Mouse (Mus musculus) heart, postnatal 0 days (tissue): Measurements from ENCODE around the gene Acot11. TPM values are rescaled to one million over a fixed set of nuclear protein-coding genes. Genes with fewer than 3 reads are reported as not detected.
A peak's percentile ranks its signal among the peaks of the same experiment; 100 is the strongest.

Experiments
- ATAC-seq: fragments of 200-750 bp; cut with Nextera tagmentation; 2 replicates; pipeline ENCODE4 v1.8.0; 2017; ENCODE audit warnings: low read depth, moderate number of reproducible peaks, moderate library complexity; ENCODE audit not compliant: insufficient read depth
- DNase-seq: peaks from one replicate; pipeline ENCODE4 v3.0.0-alpha.2; 2016; ENCODE audit warnings: low spot score
- H3K27ac ChIP-seq: fragments of 300-500 bp; sonication (generic); 2 replicates; pipeline ENCODE4 v1.5.1; 2014; ENCODE audit warnings: low read depth, mild to moderate bottlenecking
- H3K27me3 ChIP-seq: fragments of 300-500 bp; sonication (generic); 2 replicates; pipeline ENCODE4 v1.6.1; 2014; ENCODE audit warnings: low read length, mixed read lengths; ENCODE audit not compliant: control insufficient read depth, insufficient read depth
- H3K36me3 ChIP-seq: fragments of 300-500 bp; sonication (generic); replicated peaks from 2 replicates; pipeline ENCODE4 v1.6.1; 2014; ENCODE audit warnings: low read length, mixed read lengths; ENCODE audit not compliant: control insufficient read depth, insufficient read depth
- H3K4me1 ChIP-seq: fragments of 300-500 bp; sonication (generic); 2 replicates; pipeline ENCODE4 v1.6.1; 2014; ENCODE audit warnings: antibody characterized with exemption; ENCODE audit not compliant: control insufficient read depth, insufficient read depth
- H3K4me2 ChIP-seq: fragments of 300-500 bp; sonication (generic); 2 replicates; pipeline ENCODE4 v1.6.1; 2014; ENCODE audit warnings: low read depth, mild to moderate bottlenecking, low read length, moderate library complexity
- H3K4me3 ChIP-seq: fragments of 300-500 bp; sonication (generic); 2 replicates; pipeline ENCODE4 v1.5.1; 2014; ENCODE audit warnings: low read depth, low read length
- H3K9ac ChIP-seq: fragments of 300-500 bp; sonication (generic); replicated peaks from 2 replicates; pipeline ENCODE4 v1.6.1; 2014; ENCODE audit warnings: low read depth, low read length, mixed read lengths
- H3K9me3 ChIP-seq: fragments of 300-500 bp; sonication (generic); replicated peaks from 2 replicates; pipeline ENCODE4 v1.6.1; 2016; ENCODE audit warnings: low read length; ENCODE audit not compliant: control insufficient read depth
- CTCF ChIP-seq: IDR thresholded peaks from 2 replicates; pipeline ENCODE4 v1.5.1; 2016; ENCODE audit warnings: antibody characterized with exemption, control low read depth, low read depth
- EP300 ChIP-seq: IDR thresholded peaks from 2 replicates; pipeline ENCODE4 v1.6.1; 2016; ENCODE audit warnings: antibody characterized with exemption, low read depth
- WGBS: fragments of 180-500 bp; shearing (Covaris S2); extraction: QIAGEN DNeasy Blood & Tissue Kit; methylation state at CpG from one replicate; pipeline ENCODE4 v1.1.7; 2014; 5-methylcytosine and 5-hydroxymethylcytosine counted together
- polyA plus RNA-seq: library from polyadenylated mRNA; unstranded; fragments of >200 nt; fragmentation: Nextera tagmentation; extraction: Ambion mirVana; gene quantifications from 2 replicates; pipeline ENCODE4 v1.2.1, GENCODE M21; 2015
- total RNA-seq: library from RNA; depleted of rRNA; stranded (reverse); fragments of >200 nt; gene quantifications from 2 replicates; pipeline ENCODE4 v1.2.3, GENCODE M21; 2014; ENCODE audit warnings: low replicate concordance

The Acot11 gene
- total and polyA plus RNA-seq, 2 experiments from 2014 or later = 5.8 to 18.8 TPM

DNA sequence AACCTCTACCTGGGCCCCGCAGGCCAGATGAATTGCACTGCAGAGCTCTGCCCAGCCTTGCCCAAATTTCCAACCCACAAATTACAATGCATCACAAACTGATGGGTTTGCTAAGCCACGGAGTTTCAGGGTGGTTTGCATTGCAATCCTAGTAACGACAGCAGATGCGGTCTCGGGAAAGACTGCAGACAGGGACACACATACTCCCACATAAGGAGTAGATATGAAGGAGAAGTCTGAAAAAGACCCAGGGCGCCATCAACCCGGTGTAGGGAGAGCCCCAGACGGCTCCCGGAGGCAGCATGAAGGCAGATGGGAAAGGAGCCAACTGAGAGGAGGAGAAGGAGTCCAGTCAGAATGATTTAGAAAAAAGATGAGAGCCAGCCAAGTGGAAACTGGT lies 15.1 kb downstream of the Acot11 start:
- H3K4me2 ChIP-seq = no peak overlapping the region
- H3K9me3 ChIP-seq = no peaks in the 10 kb centered on the region
- ATAC-seq (no peak), DNase-seq (no peak)
- H3K9ac ChIP-seq = no peak overlapping the region
- H3K4me3 ChIP-seq = no peak overlapping the region
- peaks cover 13% of the 10 kb centered on the region for H3K4me1 ChIP-seq
- H3K27ac ChIP-seq = no peak overlapping the region
- 43% methylated on average over 9 of the region's 9 CpGs for WGBS
- no peaks in the 10 kb centered on the region for H3K36me3 ChIP-seq
- no peak for TF ChIP-seq CTCF
- no peak for TF ChIP-seq EP300
- no peaks in the 10 kb centered on the region for H3K27me3 ChIP-seq

DNA sequence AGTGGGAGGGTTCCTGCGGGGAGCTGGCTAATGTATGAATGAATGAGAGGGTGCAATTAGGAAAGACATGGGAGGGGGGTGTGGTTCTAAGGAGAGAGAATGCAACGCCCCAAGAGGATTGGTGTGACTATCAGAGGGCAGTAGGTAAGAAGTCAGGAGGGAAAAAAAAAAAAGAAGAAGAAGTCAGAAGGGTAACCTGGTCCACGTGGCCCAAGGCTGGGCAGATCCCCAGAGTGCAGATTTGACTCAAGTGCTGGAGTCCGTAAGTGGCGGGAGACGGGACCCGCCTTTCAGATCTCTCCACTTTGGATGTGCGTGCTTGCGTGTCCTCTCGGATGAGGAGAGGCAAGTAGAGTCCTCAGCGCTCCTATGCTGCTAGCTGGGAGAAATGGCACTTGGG lies 16.2 kb downstream of the Acot11 start:
- Histone ChIP-seq H3K27ac (no peak overlapping the region), H3K4me2 (no peak overlapping the region), H3K9me3 (no peaks in the 10 kb centered on the region), H3K4me3 (no peak overlapping the region), H3K27me3 (no peaks in the 10 kb centered on the region), H3K36me3 (no peaks in the 10 kb centered on the region), H3K9ac (no peak overlapping the region), H3K4me1 (peaks cover 13% of the 10 kb centered on the region)
- DNase-seq (no peak), ATAC-seq (no peak)
- 79% methylated on average over 11 of the region's 11 CpGs for WGBS
- TF ChIP-seq CTCF (no peak), EP300 (no peak)

DNA sequence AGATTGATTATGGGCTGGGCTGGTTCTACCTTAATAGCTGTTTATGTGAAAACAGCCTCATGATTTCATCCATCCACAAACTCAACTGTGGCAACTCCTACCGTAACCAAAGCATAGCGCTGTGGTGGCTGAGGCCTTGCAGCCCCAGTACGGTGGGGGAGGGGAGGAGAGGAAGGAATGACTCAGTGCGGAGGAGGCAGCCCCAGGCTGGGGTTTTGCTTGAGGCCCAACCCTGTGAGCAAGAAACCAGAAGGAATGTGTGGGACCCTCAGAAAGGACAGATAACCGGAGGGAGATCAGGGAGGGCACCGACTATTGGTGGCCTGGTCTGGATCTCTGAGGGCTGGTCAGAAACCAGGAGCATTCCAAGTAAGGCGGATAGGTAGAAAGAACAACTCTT lies 17.0 kb downstream of the Acot11 start:
- TF ChIP-seq CTCF (no peak), EP300 (no peak)
- H3K4me1 ChIP-seq = peaks cover 20% of the 10 kb centered on the region
- ATAC-seq = peak; percentile 24; the same call in 1 of the 2 replicates

GRCm38 (mm10) chr4:106785753-106786540 lies 18.9 kb downstream of the Acot11 start:
- peak overlapping the region; percentile 62 for H3K27ac ChIP-seq
- TF ChIP-seq EP300 (no peak), CTCF (no peak)
- peaks cover 23% of the 10 kb centered on the region for H3K4me1 ChIP-seq
- WGBS = 13% methylated on average over 5 of the region's 5 CpGs
- DNase-seq (peak; percentile 69), ATAC-seq (peak; percentile 69)
- no peaks in the 10 kb centered on the region for H3K9me3 ChIP-seq
- H3K4me3 ChIP-seq = no peak overlapping the region
- H3K27me3 ChIP-seq = no peaks in the 10 kb centered on the region
- H3K9ac ChIP-seq = no peak overlapping the region
- no peaks in the 10 kb centered on the region for H3K36me3 ChIP-seq
- no peak overlapping the region for H3K4me2 ChIP-seq

More for the DNA sequence above, 17.0 kb downstream of the Acot11 start:
- WGBS = 45% methylated on average over 7 of the region's 7 CpGs
- peak; percentile 49 for DNase-seq
- H3K4me3 ChIP-seq = no peak overlapping the region
- H3K9ac ChIP-seq = no peak overlapping the region
- peak overlapping the region; percentile 40 for H3K27ac ChIP-seq
- no peak overlapping the region for H3K4me2 ChIP-seq
- H3K27me3 ChIP-seq = no peaks in the 10 kb centered on the region
- no peaks in the 10 kb centered on the region for H3K36me3 ChIP-seq
- H3K9me3 ChIP-seq = no peaks in the 10 kb centered on the region

GRCm38 (mm10) chr4:106785345-106785744 lies 19.5 kb downstream of the Acot11 start:
- Histone ChIP-seq H3K27ac (peak overlapping the region; percentile 62; the same call in 1 of the 2 replicates), H3K4me3 (no peak overlapping the region), H3K4me1 (peaks cover 24% of the 10 kb centered on the region), H3K4me2 (no peak overlapping the region), H3K9me3 (no peaks in the 10 kb centered on the region), H3K27me3 (no peaks in the 10 kb centered on the region), H3K9ac (no peak overlapping the region), H3K36me3 (no peaks in the 10 kb centered on the region)
- 73% methylated on average over 7 of the region's 7 CpGs for WGBS
- DNase-seq (no peak), ATAC-seq (no peak)
- no peak for TF ChIP-seq CTCF
- no peak for TF ChIP-seq EP300
